25 mouse cellular contexts compared by ENCODE assay signal in genomic region chr19:47005873-47006272, GRCm38 (mm10). TPM values are rescaled to one million over a fixed set of nuclear protein-coding genes. Genes with fewer than 3 reads are reported as not detected.
"Had no signal": no experiment of that assay in that cellular context is flagged by ENCODE, and none has a peak within 500 bp of the region (broad histone marks: within the 10 kb centered on the region; RNA-seq: fewer than 3 reads in every experiment).

No protein-coding gene starts in this region.

- H3K27ac ChIP-seq: left cerebral cortex, adult 2 months; limb, embryonic 10.5 days; limb, embryonic 12.5 days; limb, embryonic 13.5 days; limb, embryonic 15.5 days; liver, embryonic 12.5 days; liver, embryonic 13.5 days; liver, embryonic 14.5 days; liver, embryonic 15.5 days; lung, embryonic 15.5 days; macrophage; midbrain, embryonic 10.5 days; midbrain, embryonic 12.5 days; midbrain, embryonic 15.5 days; neural tube, embryonic 12.5 days had no signal

- H3K9ac ChIP-seq: limb, embryonic 12.5 days; limb, embryonic 13.5 days; limb, embryonic 15.5 days; liver, embryonic 12.5 days; liver, embryonic 13.5 days; liver, embryonic 14.5 days; liver, embryonic 15.5 days; liver, postnatal 0 days; lung, embryonic 14.5 days; lung, embryonic 15.5 days; midbrain, embryonic 12.5 days; midbrain, embryonic 15.5 days; neural tube, embryonic 12.5 days had no signal

- H3K4me2 ChIP-seq: limb, embryonic 12.5 days; limb, embryonic 13.5 days; limb, embryonic 15.5 days; liver, embryonic 11.5 days; liver, embryonic 12.5 days; liver, embryonic 13.5 days; liver, embryonic 15.5 days; lung, embryonic 14.5 days; lung, embryonic 15.5 days; midbrain, embryonic 12.5 days; midbrain, embryonic 15.5 days; neural tube, embryonic 12.5 days had no signal

- ATAC-seq: liver, embryonic 12.5 days; liver, postnatal 0 days; lung, postnatal 0 days; midbrain, embryonic 15.5 days had no signal

- H3K4me3 ChIP-seq: left cerebral cortex, adult 2 months; limb, embryonic 10.5 days; limb, embryonic 12.5 days; limb, embryonic 13.5 days; limb, embryonic 15.5 days; liver, embryonic 12.5 days; liver, embryonic 13.5 days; liver, embryonic 15.5 days; lung, embryonic 15.5 days; megakaryocyte, embryonic 14.5 days; midbrain, embryonic 10.5 days; midbrain, embryonic 12.5 days; midbrain, embryonic 15.5 days; myocyte; neural tube, embryonic 12.5 days had no signal

- H3K27me3 ChIP-seq: midbrain, embryonic 12.5 days; midbrain, embryonic 15.5 days; neural tube, embryonic 12.5 days had no signal

- H3K9me3 ChIP-seq: limb, embryonic 10.5 days; limb, embryonic 12.5 days; limb, embryonic 13.5 days; limb, embryonic 15.5 days; liver, embryonic 12.5 days; liver, embryonic 13.5 days; liver, embryonic 15.5 days; lung, embryonic 15.5 days; midbrain, embryonic 10.5 days; midbrain, embryonic 15.5 days had no signal

- H3K4me1 ChIP-seq: limb, embryonic 10.5 days; limb, embryonic 12.5 days; limb, embryonic 13.5 days; limb, embryonic 15.5 days; liver, embryonic 12.5 days; liver, embryonic 13.5 days; liver, embryonic 15.5 days; lung, embryonic 15.5 days; megakaryocyte, embryonic 14.5 days; midbrain, embryonic 10.5 days; midbrain, embryonic 12.5 days; midbrain, embryonic 15.5 days; neural tube, embryonic 12.5 days had no signal

- DNase-seq: liver, embryonic 13.5 days had no signal

- H3K36me3 ChIP-seq: limb, embryonic 10.5 days; limb, embryonic 12.5 days; limb, embryonic 13.5 days; limb, embryonic 15.5 days; liver, embryonic 12.5 days; liver, embryonic 13.5 days; liver, embryonic 15.5 days; lung, embryonic 15.5 days; midbrain, embryonic 10.5 days; midbrain, embryonic 12.5 days; midbrain, embryonic 15.5 days; neural tube, embryonic 12.5 days had no signal

RNA-seq across cellular contexts. Expression of gene Ina, which starts 8.6 kb away (rescaled TPM):
- total RNA-seq: liver, adult 2 months; megakaryocyte progenitor cell, adult 5-6 weeks; megakaryocyte, adult 5-6 weeks; monocyte, adult 5-6 weeks had no signal
- polyA plus RNA-seq: liver, adult 2 months; liver, postnatal 0 days; macrophage; myocyte had no signal
